In genomic region chr17:27175196-27175874, GRCm38 (mm10) we compare ENCODE assay signal across 10 mouse cellular contexts. TPM values are rescaled to one million over a fixed set of nuclear protein-coding genes. Genes with fewer than 3 reads are reported as not detected.
DNase-seq lines count a peak whose midpoint lies in the region; ATAC-seq lines count a peak whose summit lies in the region.
"Had no signal": no experiment of that assay in that cellular context is flagged by ENCODE, and none has a peak within 500 bp of the region (broad histone marks: within the 10 kb centered on the region; RNA-seq: fewer than 3 reads in every experiment).

No protein-coding gene starts in this region.

- DNase-seq in heart, postnatal 4 days, result no peak
- DNase-seq in frontal cortex, postnatal 36 days (ENCODE audit: low spot score in 2 of 2), result no peak
- DNase-seq in left cerebral cortex, postnatal 36 days (ENCODE audit: low spot score in 2 of 2), result no peak
- DNase-seq: lung, postnatal 14 days had no signal

- intact Hi-C loops in left cerebral cortex, postnatal 36 days (cut with DNase I), result no loop called here

- H3K27me3 ChIP-seq in heart, embryonic 15.5 days, result no peaks in the 10 kb centered on the region
- no peaks in the 10 kb centered on the region for H3K27me3 ChIP-seq in forebrain, embryonic 12.5 days
- no peaks in the 10 kb centered on the region for H3K27me3 ChIP-seq in limb, embryonic 12.5 days
- no peaks in the 10 kb centered on the region for H3K27me3 ChIP-seq in neural tube, embryonic 15.5 days (replicated peaks)

- no peaks in the 10 kb centered on the region for H3K9me3 ChIP-seq in heart, embryonic 15.5 days (replicated peaks)
- no peaks in the 10 kb centered on the region for H3K9me3 ChIP-seq in forebrain, embryonic 12.5 days
- H3K9me3 ChIP-seq in limb, embryonic 12.5 days, result no peaks in the 10 kb centered on the region
- H3K9me3 ChIP-seq in neural tube, embryonic 15.5 days (replicated peaks), result no peaks in the 10 kb centered on the region

- peak; percentile 57; the same call in 1 of the 2 replicates for ATAC-seq in heart, embryonic 15.5 days (replicated peaks; ENCODE audit: insufficient number of reproducible peaks, insufficient read depth, low FRiP score, low read depth)
- ATAC-seq in forebrain, embryonic 12.5 days (ENCODE audit: low FRiP score), result peak; percentile 86
- ATAC-seq in limb, embryonic 12.5 days (ENCODE audit: insufficient number of reproducible peaks, insufficient read depth, low FRiP score, low TSS enrichment, low read depth), result peak; percentile 58; the same call in 1 of the 2 replicates
- peak; percentile 52 for ATAC-seq in neural tube, embryonic 15.5 days (ENCODE audit: low FRiP score)
- no peak for ATAC-seq in erythroblast, adult 5-6 weeks (replicated peaks; ENCODE audit: low FRiP score, poor library complexity, severe bottlenecking)

- H3K4me3 ChIP-seq in heart, embryonic 15.5 days, result no peak overlapping the region
- H3K4me3 ChIP-seq in forebrain, embryonic 12.5 days (replicated peaks), result no peak overlapping the region
- no peak overlapping the region for H3K4me3 ChIP-seq in limb, embryonic 12.5 days (replicated peaks)
- H3K4me3 ChIP-seq in neural tube, embryonic 15.5 days (replicated peaks), result no peak overlapping the region
- H3K4me3 ChIP-seq: erythroblast, embryonic 14.5 days had no signal

- H3K4me2 ChIP-seq in heart, embryonic 15.5 days, result no peak overlapping the region
- peak overlapping the region; percentile 15; the same call in 1 of the 2 replicates for H3K4me2 ChIP-seq in forebrain, embryonic 12.5 days
- peak overlapping the region; percentile 28 for H3K4me2 ChIP-seq in limb, embryonic 12.5 days
- H3K4me2 ChIP-seq in neural tube, embryonic 15.5 days, result peak overlapping the region; percentile 10; the same call in 1 of the 2 replicates

- H3K27ac ChIP-seq in heart, embryonic 15.5 days, result no peak overlapping the region
- H3K27ac ChIP-seq in forebrain, embryonic 12.5 days, result peak overlapping the region; percentile 76
- peak overlapping the region; percentile 59; the same call in 1 of the 2 replicates for H3K27ac ChIP-seq in limb, embryonic 12.5 days
- H3K27ac ChIP-seq in neural tube, embryonic 15.5 days (replicated peaks), result peak overlapping the region; percentile 54; the same call in 1 of the 2 replicates

- H3K9ac ChIP-seq in heart, embryonic 15.5 days, result no peak overlapping the region
- no peak overlapping the region for H3K9ac ChIP-seq in forebrain, embryonic 12.5 days
- peak overlapping the region; percentile 34; the same call in 1 of the 2 replicates for H3K9ac ChIP-seq in limb, embryonic 12.5 days (replicated peaks)
- H3K9ac ChIP-seq in neural tube, embryonic 15.5 days (replicated peaks), result no peak overlapping the region

- WGBS in heart, embryonic 15.5 days, result 50% methylated on average over 14 of the region's 14 CpGs
- WGBS in forebrain, embryonic 12.5 days, result 23% methylated on average over 14 of the region's 14 CpGs
- WGBS in limb, embryonic 12.5 days, result 24% methylated on average over 14 of the region's 14 CpGs
- WGBS in neural tube, embryonic 15.5 days, result 11% methylated on average over 14 of the region's 14 CpGs

- H3K4me1 ChIP-seq in heart, embryonic 15.5 days (replicated peaks), result no peaks in the 10 kb centered on the region; the same call in 1 of the 2 replicates
- peaks cover 26% of the 10 kb centered on the region for H3K4me1 ChIP-seq in forebrain, embryonic 12.5 days
- peaks cover 52% of the 10 kb centered on the region for H3K4me1 ChIP-seq in limb, embryonic 12.5 days (replicated peaks)
- peaks cover 20% of the 10 kb centered on the region for H3K4me1 ChIP-seq in neural tube, embryonic 15.5 days

- no peaks in the 10 kb centered on the region for H3K36me3 ChIP-seq in heart, embryonic 15.5 days
- no peaks in the 10 kb centered on the region for H3K36me3 ChIP-seq in forebrain, embryonic 12.5 days (replicated peaks)
- no peaks in the 10 kb centered on the region for H3K36me3 ChIP-seq in limb, embryonic 12.5 days
- no peaks in the 10 kb centered on the region for H3K36me3 ChIP-seq in neural tube, embryonic 15.5 days

RNA-seq across cellular contexts. Expression of gene Ip6k3, which starts 7.7 kb away (rescaled TPM):
- polyA plus RNA-seq in heart, embryonic 15.5 days (2015; fragmentation: Nextera tagmentation; extraction: Ambion mirVana), result 0.35 and 0.43 TPM in 2 replicates
- 1 to 10 TPM; 3.6 to 4.0 TPM for total RNA-seq in heart, postnatal 4 days (2021)
- polyA plus RNA-seq in forebrain, embryonic 12.5 days (2016; fragmentation: Nextera tagmentation; extraction: Ambion mirVana), result 0.13 TPM in 1 of 2 replicates, not detected in the other
- 0.20 and 0.45 TPM in 2 replicates for polyA plus RNA-seq in limb, embryonic 12.5 days (2016; fragmentation: Nextera tagmentation; extraction: Ambion mirVana)
- 0.23 and 0.40 TPM in 2 replicates for polyA plus RNA-seq in neural tube, embryonic 15.5 days (2015; fragmentation: Nextera tagmentation; extraction: Ambion mirVana)
- total RNA-seq in erythroblast, adult 5-6 weeks (2015; ENCODE audit: low replicate concordance), result not detected in 2 replicates
- not detected in 2 replicates for total RNA-seq in erythroblast, adult 5-6 weeks (2017; ENCODE audit: low replicate concordance)
- total RNA-seq in left cerebral cortex, postnatal 36 days (2021), result under 1 TPM; 0.23 to 0.81 TPM
- polyA plus RNA-seq: erythroblast, embryonic 14.5 days had no signal

RNA-seq across cellular contexts. Expression of gene Lemd2, which starts 28.9 kb away (rescaled TPM):
- polyA plus RNA-seq in heart, embryonic 15.5 days (2015; fragmentation: Nextera tagmentation; extraction: Ambion mirVana), result 7.2 and 10.5 TPM in 2 replicates
- 10 to 100 TPM; 35.3 to 36.4 TPM for total RNA-seq in heart, postnatal 4 days (2021)
- polyA plus RNA-seq in forebrain, embryonic 12.5 days (2016; fragmentation: Nextera tagmentation; extraction: Ambion mirVana), result 30.6 and 30.8 TPM in 2 replicates
- polyA plus RNA-seq in limb, embryonic 12.5 days (2016; fragmentation: Nextera tagmentation; extraction: Ambion mirVana), result 30.7 and 31.0 TPM in 2 replicates
- polyA plus RNA-seq in neural tube, embryonic 15.5 days (2015; fragmentation: Nextera tagmentation; extraction: Ambion mirVana), result 16.9 and 19.7 TPM in 2 replicates
- 2.7 and 5.4 TPM in 2 replicates for total RNA-seq in erythroblast, adult 5-6 weeks (2015; ENCODE audit: low replicate concordance)
- total RNA-seq in erythroblast, adult 5-6 weeks (2017; ENCODE audit: low replicate concordance), result 12.9 and 13.5 TPM in 2 replicates
- total RNA-seq in left cerebral cortex, postnatal 36 days (2021), result 10 to 100 TPM; 41.6 to 44.2 TPM

RNA-seq across cellular contexts. Expression of gene Uqcc2, which starts 41.6 kb away (rescaled TPM):
- 245 and 292 TPM in 2 replicates for polyA plus RNA-seq in heart, embryonic 15.5 days (2015; fragmentation: Nextera tagmentation; extraction: Ambion mirVana)
- 100 to 1,000 TPM; 256 to 274 TPM for total RNA-seq in heart, postnatal 4 days (2021)
- polyA plus RNA-seq in forebrain, embryonic 12.5 days (2016; fragmentation: Nextera tagmentation; extraction: Ambion mirVana), result 274 and 306 TPM in 2 replicates
- polyA plus RNA-seq in limb, embryonic 12.5 days (2016; fragmentation: Nextera tagmentation; extraction: Ambion mirVana), result 350 and 361 TPM in 2 replicates
- polyA plus RNA-seq in neural tube, embryonic 15.5 days (2015; fragmentation: Nextera tagmentation; extraction: Ambion mirVana), result 349 and 390 TPM in 2 replicates
- 37.1 and 39.7 TPM in 2 replicates for total RNA-seq in erythroblast, adult 5-6 weeks (2015; ENCODE audit: low replicate concordance)
- 19.8 and 25.6 TPM in 2 replicates for total RNA-seq in erythroblast, adult 5-6 weeks (2017; ENCODE audit: low replicate concordance)
- 100 to 1,000 TPM; 230 to 254 TPM for total RNA-seq in left cerebral cortex, postnatal 36 days (2021)
